Mouse (Mus musculus): ENCODE data around the gene Slc15a5.

- TF ChIP-seq GATA1 (IDR thresholded peaks at IDR 0.05; ENCODE audit: borderline replicate concordance, low read length) (no peak), CTCF (IDR thresholded peaks at IDR 0.05; ENCODE audit: low read depth, low read length) (no peak), TAL1 (conservative IDR thresholded peaks at IDR 0.05; ENCODE audit: low read depth, low read length) (no peak), POLR2AphosphoS5 (IDR thresholded peaks at IDR 0.05; ENCODE audit: insufficient replicate concordance, low read depth, low read length) (no peak), GATA2 (IDR thresholded peaks at IDR 0.05; ENCODE audit: borderline replicate concordance, low read depth, low read length) (no peak)
Measured at GRCm38 (mm10) chr6:137940374-137941218, 139.1 kb downstream of the Slc15a5 start.
